Mouse (Mus musculus) ovary, postnatal 10 days (tissue): ENCODE measurements around the gene Tep1.
A peak's percentile ranks its signal among the peaks of the same experiment; 100 is the strongest.

Experiments
- DNase-seq: peaks from one replicate; pipeline ENCODE4 v3.0.0; 2022; ENCODE audit warnings: low spot score

The Tep1 gene

GRCm38 (mm10) chr14:50795261-50795935 lies 75.0 kb downstream of the Tep1 start:
- DNase-seq = no peak

GRCm38 (mm10) chr14:50788157-50788556 lies 82.2 kb downstream of the Tep1 start:
- DNase-seq = no peak

GRCm38 (mm10) chr14:50785251-50785637 lies 85.1 kb downstream of the Tep1 start, which contains the start of gene Ttc5:
Gene Ttc5, minus strand, starts transcription at chr14:50785519.
- DNase-seq = peak; percentile 90

- DNase-seq = no peak
Measured at GRCm38 (mm10) chr14:50784391-50785250, 85.7 kb downstream of the Tep1 start.

- no peak for DNase-seq
Measured at GRCm38 (mm10) chr14:50782166-50782565, 88.2 kb downstream of the Tep1 start.
